Mouse (Mus musculus): ENCODE measurements around the gene Nt5dc3. TPM values are rescaled to one million over a fixed set of nuclear protein-coding genes. Genes with fewer than 3 reads are reported as not detected.

Nt5dc3 gene
- 13.7 TPM for polyA plus RNA-seq (2012; fragmentation: generic; extraction: Trizol)
- long read RNA-seq, experiment 1, partial matches to known transcripts = 0 of 1 reads
- long read RNA-seq, experiment 1, other reads (novel, unspliced or antisense) = 1 of 1 reads
- long read RNA-seq, experiment 2, partial matches to known transcripts = 0 of 1 reads
- long read RNA-seq, experiment 2, other reads (novel, unspliced or antisense) = 1 of 1 reads

DNA sequence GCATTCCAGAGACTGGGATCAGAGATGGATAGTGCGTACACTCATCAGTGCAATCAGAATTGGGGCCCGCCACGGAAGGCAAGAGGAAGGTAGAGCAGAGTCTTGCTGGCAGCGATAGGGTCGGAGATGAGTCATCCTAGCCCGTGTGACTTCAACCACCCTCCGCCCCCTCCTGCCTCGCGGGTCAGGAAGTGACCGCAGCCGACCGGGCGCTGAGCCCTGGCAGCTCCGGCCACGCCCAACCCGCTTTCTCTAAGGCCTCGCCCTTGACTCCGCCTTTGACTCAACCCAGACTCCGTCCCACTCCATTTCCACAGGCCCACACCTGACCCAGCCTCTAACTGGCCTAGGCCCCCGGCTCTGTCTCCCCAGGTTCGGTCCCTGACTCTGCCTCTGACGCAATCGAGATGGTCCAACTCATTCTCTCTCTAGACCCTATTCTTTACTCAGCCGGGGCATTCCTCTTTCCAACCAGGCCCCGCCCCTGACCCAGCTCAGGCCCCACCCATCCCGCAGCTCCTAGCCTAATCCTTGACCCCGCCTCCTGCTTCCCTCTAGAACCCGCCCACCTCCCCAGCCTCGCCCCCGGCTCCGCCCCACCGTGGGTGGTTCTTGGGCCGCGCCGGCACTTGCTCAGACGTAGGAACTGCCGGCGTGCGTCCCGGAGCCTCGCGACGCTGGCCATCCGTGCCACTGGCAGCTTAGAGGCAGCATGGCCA lies at the start of gene Nt5dc3:
Gene Nt5dc3, plus strand, starts transcription at position 608 of the 719 bp plus-strand sequence.
- peak within 1 kb of the TSS; percentile 88 for H3ac ChIP-seq (ENCODE audit: control insufficient read depth, insufficient read length, low read depth)
- H3K36me3 ChIP-seq (ENCODE audit: control insufficient read depth, insufficient read depth) = no peaks in the 10 kb centered on the region
- H3K79me2 ChIP-seq (ENCODE audit: control insufficient read depth, insufficient read depth) = peaks cover 47% of the 10 kb centered on the region
- H3K4me3 ChIP-seq (ENCODE audit: insufficient read depth, poor library complexity, severe bottlenecking) = peak within 1 kb of the TSS; percentile 75
- H3K27me3 ChIP-seq (ENCODE audit: control insufficient read depth, insufficient read depth, insufficient read length) = no peaks in the 10 kb centered on the region
- H3K79me3 ChIP-seq (ENCODE audit: low read depth) = peaks cover 43% of the 10 kb centered on the region
- TF ChIP-seq MYOD1 (IDR thresholded peaks at IDR 0.05; ENCODE audit: control insufficient read depth, insufficient read length, low read depth) (no peak), FOSL1 (IDR thresholded peaks at IDR 0.05; ENCODE audit: insufficient read depth, low read length, poor library complexity, severe bottlenecking) (peak; percentile 80), CTCF (IDR thresholded peaks at IDR 0.05; ENCODE audit: control insufficient read depth, insufficient read depth, insufficient read length) (no peak), USF1 (IDR thresholded peaks at IDR 0.05; ENCODE audit: low read depth) (peak; percentile 47), CEBPB (IDR thresholded peaks at IDR 0.05; ENCODE audit: low read depth) (peak; percentile 66), MAX (IDR thresholded peaks at IDR 0.05) (peak; percentile 79), MYOG (IDR thresholded peaks at IDR 0.05; ENCODE audit: control insufficient read depth, extremely low read depth, insufficient read length) (no peak)

DNA sequence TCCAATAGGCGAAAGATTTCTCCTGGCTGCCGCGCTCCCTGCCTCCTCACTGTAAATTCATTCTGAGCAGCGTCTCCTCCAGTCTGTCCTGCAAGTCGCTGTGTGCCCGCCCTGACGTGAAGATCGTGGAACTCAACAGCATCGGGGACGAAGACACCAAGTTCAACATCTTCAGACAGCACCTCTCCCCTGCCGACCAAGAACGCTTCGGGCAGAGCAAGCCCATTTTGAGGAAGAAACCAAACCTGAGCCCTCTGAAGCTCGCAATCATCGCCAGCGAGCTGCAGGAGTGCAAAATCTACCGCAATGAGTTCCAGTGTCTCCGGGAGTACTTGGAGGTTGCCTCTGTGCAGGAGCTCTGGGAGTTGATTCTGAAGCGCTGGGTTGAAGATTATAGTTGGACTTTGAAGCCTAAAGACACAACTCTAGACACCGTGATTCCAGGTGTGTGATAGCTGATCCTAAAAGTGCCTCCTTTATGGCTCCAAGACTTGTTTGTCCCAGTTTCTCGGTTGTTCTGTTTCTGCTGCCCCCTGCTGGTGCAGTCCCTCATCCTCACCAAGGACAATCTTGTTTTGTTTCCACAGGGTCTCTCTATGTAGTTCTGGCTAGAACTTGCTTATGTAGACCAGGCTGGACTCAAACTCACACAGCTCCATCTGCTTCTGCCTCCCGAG lies 47.8 kb upstream of the Nt5dc3 start:
- Histone ChIP-seq H3K79me3 (ENCODE audit: low read depth) (no peaks in the 10 kb centered on the region), H3K4me3 (ENCODE audit: insufficient read depth, poor library complexity, severe bottlenecking) (no peak overlapping the region), H3K79me2 (ENCODE audit: control insufficient read depth, insufficient read depth) (no peaks in the 10 kb centered on the region), H3K27me3 (ENCODE audit: control insufficient read depth, insufficient read depth, insufficient read length) (no peaks in the 10 kb centered on the region), H3ac (ENCODE audit: control insufficient read depth, insufficient read length, low read depth) (no peak overlapping the region), H3K36me3 (ENCODE audit: control insufficient read depth, insufficient read depth) (no peaks in the 10 kb centered on the region)
- TF ChIP-seq CTCF (IDR thresholded peaks at IDR 0.05; ENCODE audit: control insufficient read depth, insufficient read depth, insufficient read length) (no peak), USF1 (IDR thresholded peaks at IDR 0.05; ENCODE audit: low read depth) (no peak), MYOG (IDR thresholded peaks at IDR 0.05; ENCODE audit: control insufficient read depth, extremely low read depth, insufficient read length) (no peak), MYOD1 (IDR thresholded peaks at IDR 0.05; ENCODE audit: control insufficient read depth, insufficient read length, low read depth) (no peak), MAX (IDR thresholded peaks at IDR 0.05) (no peak), CEBPB (IDR thresholded peaks at IDR 0.05; ENCODE audit: low read depth) (no peak), FOSL1 (IDR thresholded peaks at IDR 0.05; ENCODE audit: insufficient read depth, low read length, poor library complexity, severe bottlenecking) (no peak)

DNA sequence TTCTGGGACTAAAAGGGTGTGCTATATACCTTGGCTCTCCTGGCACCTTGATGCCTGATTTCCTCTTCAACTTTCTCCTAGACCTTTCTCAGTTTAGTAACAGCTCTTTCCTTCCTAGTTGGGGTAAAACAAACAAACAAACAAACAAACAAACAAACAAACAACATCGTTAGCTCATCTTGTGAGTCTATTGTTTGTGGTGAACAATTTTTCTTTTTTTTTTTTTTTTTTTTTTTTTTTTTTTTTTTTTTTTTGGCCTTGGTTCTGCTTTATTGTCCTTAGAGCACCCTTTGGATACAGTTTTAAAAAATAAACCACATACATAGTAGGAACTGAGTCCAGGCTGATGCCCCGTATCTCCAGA lies 47.3 kb upstream of the Nt5dc3 start:
- Histone ChIP-seq H3K27me3 (ENCODE audit: control insufficient read depth, insufficient read depth, insufficient read length) (no peaks in the 10 kb centered on the region), H3ac (ENCODE audit: control insufficient read depth, insufficient read length, low read depth) (no peak overlapping the region), H3K4me3 (ENCODE audit: insufficient read depth, poor library complexity, severe bottlenecking) (no peak overlapping the region), H3K79me3 (ENCODE audit: low read depth) (no peaks in the 10 kb centered on the region), H3K36me3 (ENCODE audit: control insufficient read depth, insufficient read depth) (no peaks in the 10 kb centered on the region), H3K79me2 (ENCODE audit: control insufficient read depth, insufficient read depth) (no peaks in the 10 kb centered on the region)
- TF ChIP-seq MYOG (IDR thresholded peaks at IDR 0.05; ENCODE audit: control insufficient read depth, extremely low read depth, insufficient read length) (no peak), CEBPB (IDR thresholded peaks at IDR 0.05; ENCODE audit: low read depth) (no peak)

DNA sequence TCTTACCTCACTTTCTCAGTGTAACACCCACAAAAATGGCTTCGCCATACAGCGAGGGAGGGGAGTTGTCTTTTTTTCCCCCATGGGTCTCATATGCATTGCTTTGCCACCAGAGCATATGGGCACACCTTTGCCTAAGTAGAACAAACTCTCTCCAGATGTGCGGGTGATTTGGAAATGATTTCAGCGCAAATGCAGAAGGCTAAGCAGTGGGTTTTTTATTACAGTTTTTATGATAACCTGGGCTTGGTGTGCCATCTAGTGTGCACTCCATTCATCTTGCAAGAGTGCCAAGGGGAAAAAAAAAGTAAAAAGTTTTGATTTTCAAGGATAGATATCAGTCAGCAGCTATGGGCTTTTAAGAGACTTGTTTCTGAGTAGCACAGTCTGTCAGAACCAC lies 43.8 kb upstream of the Nt5dc3 start:
- Histone ChIP-seq H3ac (ENCODE audit: control insufficient read depth, insufficient read length, low read depth) (no peak overlapping the region), H3K27me3 (ENCODE audit: control insufficient read depth, insufficient read depth, insufficient read length) (no peaks in the 10 kb centered on the region), H3K79me3 (ENCODE audit: low read depth) (no peaks in the 10 kb centered on the region), H3K4me3 (ENCODE audit: insufficient read depth, poor library complexity, severe bottlenecking) (no peak overlapping the region), H3K79me2 (ENCODE audit: control insufficient read depth, insufficient read depth) (no peaks in the 10 kb centered on the region), H3K36me3 (ENCODE audit: control insufficient read depth, insufficient read depth) (no peaks in the 10 kb centered on the region)
- no peak for TF ChIP-seq MYOG (IDR thresholded peaks at IDR 0.05; ENCODE audit: control insufficient read depth, extremely low read depth, insufficient read length)
- TF ChIP-seq CTCF (IDR thresholded peaks at IDR 0.05; ENCODE audit: control insufficient read depth, insufficient read depth, insufficient read length) = no peak
- no peak for TF ChIP-seq FOSL1 (IDR thresholded peaks at IDR 0.05; ENCODE audit: insufficient read depth, low read length, poor library complexity, severe bottlenecking)
- no peak for TF ChIP-seq MAX (IDR thresholded peaks at IDR 0.05)
- no peak for TF ChIP-seq MYOD1 (IDR thresholded peaks at IDR 0.05; ENCODE audit: control insufficient read depth, insufficient read length, low read depth)
- no peak for TF ChIP-seq CEBPB (IDR thresholded peaks at IDR 0.05; ENCODE audit: low read depth)
- TF ChIP-seq USF1 (IDR thresholded peaks at IDR 0.05; ENCODE audit: low read depth) = no peak

DNA sequence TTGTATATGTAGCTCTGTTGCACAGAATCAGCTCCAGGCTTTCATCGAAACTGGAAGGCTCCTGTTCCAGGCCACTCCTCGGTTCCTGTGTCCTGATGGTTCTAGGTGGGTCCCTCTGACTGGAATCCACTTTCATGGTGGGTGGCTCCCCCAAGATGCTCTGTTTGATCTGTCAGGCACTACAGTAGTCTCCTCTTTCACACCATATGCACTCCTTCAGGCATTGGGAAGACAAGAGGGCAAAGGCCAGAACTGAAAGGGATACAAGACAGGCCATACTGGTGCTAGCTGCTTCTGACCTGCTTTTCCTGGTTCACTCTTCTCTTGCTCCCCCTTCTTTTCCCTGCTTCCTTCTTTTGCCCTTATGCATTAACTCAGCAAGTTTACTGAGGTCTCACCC lies 35.9 kb upstream of the Nt5dc3 start:
- Histone ChIP-seq H3ac (ENCODE audit: control insufficient read depth, insufficient read length, low read depth) (no peak overlapping the region), H3K27me3 (ENCODE audit: control insufficient read depth, insufficient read depth, insufficient read length) (no peaks in the 10 kb centered on the region), H3K79me3 (ENCODE audit: low read depth) (no peaks in the 10 kb centered on the region), H3K36me3 (ENCODE audit: control insufficient read depth, insufficient read depth) (no peaks in the 10 kb centered on the region), H3K79me2 (ENCODE audit: control insufficient read depth, insufficient read depth) (no peaks in the 10 kb centered on the region), H3K4me3 (ENCODE audit: insufficient read depth, poor library complexity, severe bottlenecking) (no peak overlapping the region)
- TF ChIP-seq CTCF (IDR thresholded peaks at IDR 0.05; ENCODE audit: control insufficient read depth, insufficient read depth, insufficient read length) (no peak), MYOD1 (IDR thresholded peaks at IDR 0.05; ENCODE audit: control insufficient read depth, insufficient read length, low read depth) (no peak), USF1 (IDR thresholded peaks at IDR 0.05; ENCODE audit: low read depth) (no peak), FOSL1 (IDR thresholded peaks at IDR 0.05; ENCODE audit: insufficient read depth, low read length, poor library complexity, severe bottlenecking) (no peak), MYOG (IDR thresholded peaks at IDR 0.05; ENCODE audit: control insufficient read depth, extremely low read depth, insufficient read length) (no peak), MAX (IDR thresholded peaks at IDR 0.05) (no peak), CEBPB (IDR thresholded peaks at IDR 0.05; ENCODE audit: low read depth) (no peak)
